Mouse (Mus musculus) neural tube, embryonic 12.5 days (tissue): ENCODE data around the gene Amt. TPM values are rescaled to one million over a fixed set of nuclear protein-coding genes. Genes with fewer than 3 reads are reported as not detected.

ENCODE experiments used
- ATAC-seq: fragments of 200-750 bp; cut with Nextera tagmentation; 2 replicates; pipeline ENCODE4 v1.8.0; 2017; ENCODE audit warnings: low read depth, mild to moderate bottlenecking, moderate TSS enrichment, moderate library complexity; ENCODE audit not compliant: low FRiP score
- H3K27ac ChIP-seq: fragments of 300-500 bp; sonication (generic); 2 replicates; pipeline ENCODE4 v1.5.1; 2016
- H3K27me3 ChIP-seq: fragments of 300-500 bp; sonication (generic); replicated peaks from 2 replicates; pipeline ENCODE4 v1.6.1; 2016; ENCODE audit warnings: mild to moderate bottlenecking
- H3K36me3 ChIP-seq: fragments of 300-500 bp; sonication (generic); 2 replicates; pipeline ENCODE4 v1.6.1; 2016; ENCODE audit warnings: mild to moderate bottlenecking
- H3K4me1 ChIP-seq: fragments of 300-500 bp; sonication (generic); 2 replicates; pipeline ENCODE4 v1.6.1; 2016
- H3K4me2 ChIP-seq: fragments of 300-500 bp; sonication (generic); replicated peaks from 2 replicates; pipeline ENCODE4 v1.6.1; 2016; ENCODE audit warnings: mild to moderate bottlenecking
- H3K4me3 ChIP-seq: fragments of 300-500 bp; sonication (generic); 2 replicates; pipeline ENCODE4 v1.5.1; 2016
- H3K9ac ChIP-seq: fragments of 300-500 bp; sonication (generic); 2 replicates; pipeline ENCODE4 v1.6.1; 2016; ENCODE audit warnings: mild to moderate bottlenecking
- H3K9me3 ChIP-seq: fragments of 300-500 bp; sonication (generic); 2 replicates; pipeline ENCODE4 v1.6.1; 2016; ENCODE audit warnings: mild to moderate bottlenecking
- WGBS: fragments of 180-500 bp; shearing (Covaris S2); methylation state at CpG from one replicate; pipeline ENCODE4 v1.1.7; 2016; 5-methylcytosine and 5-hydroxymethylcytosine counted together
- polyA plus RNA-seq: library from polyadenylated mRNA; unstranded; fragments of >200 nt; fragmentation: Nextera tagmentation; extraction: Ambion mirVana; gene quantifications from 2 replicates; pipeline ENCODE4 v1.2.1, GENCODE M21; 2016

The Amt gene
- 18.9 and 24.8 TPM in 2 replicates for polyA plus RNA-seq

DNA sequence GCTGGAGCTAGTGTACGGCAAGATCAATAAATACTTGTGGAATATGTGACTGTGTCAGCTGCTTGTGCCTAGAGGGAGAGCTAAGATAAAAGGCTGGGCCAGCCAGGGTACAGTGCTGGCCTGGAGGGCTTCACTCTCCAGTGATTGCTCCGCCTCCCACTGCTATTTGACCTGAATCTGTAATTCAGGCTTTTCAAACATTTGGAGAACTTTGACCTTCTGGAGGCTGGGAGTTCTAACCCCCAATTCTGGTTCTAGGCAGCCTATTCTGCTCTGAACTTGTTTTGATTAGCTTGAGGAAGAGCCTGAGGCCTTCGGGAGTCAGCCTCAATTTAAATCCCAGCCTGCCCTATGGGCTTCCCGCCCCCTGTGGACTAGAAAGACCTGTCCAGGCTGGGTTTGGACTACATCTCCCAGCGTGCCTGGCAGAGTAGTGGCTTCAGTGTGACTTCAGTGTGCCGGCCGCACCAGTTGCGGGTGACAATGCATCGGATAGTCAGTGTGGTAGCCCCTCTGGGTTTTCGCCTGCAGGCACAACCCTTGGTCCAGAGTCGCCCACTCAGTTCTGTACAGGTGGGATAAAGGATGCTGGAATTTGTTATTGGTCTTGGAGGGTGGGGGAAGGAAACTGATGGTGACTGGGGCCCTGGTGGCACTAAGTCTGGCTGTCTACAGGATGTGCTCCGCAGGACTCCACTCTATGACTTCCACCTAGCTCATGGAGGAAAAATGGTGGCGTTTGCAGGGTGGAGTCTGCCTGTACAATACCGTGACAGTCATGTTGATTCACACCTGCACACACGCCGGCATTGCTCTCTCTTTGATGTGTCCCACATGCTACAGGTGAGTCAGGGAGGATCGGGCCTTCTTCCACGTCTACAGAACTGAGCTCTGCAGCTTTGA lies at the start of gene Amt:
Amt (plus strand) TSS at position 401 of the 903 bp plus-strand sequence.
- peak within 1 kb of the TSS; percentile 26; the same call in 1 of the 2 replicates for H3K9ac ChIP-seq
- H3K36me3 ChIP-seq = peaks cover 44% of the 10 kb centered on the region
- H3K27me3 ChIP-seq = no peaks in the 10 kb centered on the region
- peak within 1 kb of the TSS; percentile 56 for H3K4me2 ChIP-seq
- peaks cover 14% of the 10 kb centered on the region for H3K4me1 ChIP-seq
- no peak within 1 kb of the TSS for H3K27ac ChIP-seq
- WGBS = 18% methylated on average over 18 of the region's 18 CpGs
- ATAC-seq = peak; percentile 73
- H3K9me3 ChIP-seq = no peaks in the 10 kb centered on the region
- H3K4me3 ChIP-seq = peak within 1 kb of the TSS; percentile 27

GRCm38 (mm10) chr9:108248957-108249356 lies 47.7 kb upstream of the Amt start:
- Histone ChIP-seq H3K9ac (no peak overlapping the region), H3K27me3 (no peaks in the 10 kb centered on the region), H3K36me3 (peaks cover 40% of the 10 kb centered on the region), H3K9me3 (no peaks in the 10 kb centered on the region), H3K4me1 (no peaks in the 10 kb centered on the region), H3K4me2 (no peak overlapping the region), H3K27ac (no peak overlapping the region), H3K4me3 (no peak overlapping the region)
- 44% methylated on average over 5 of the region's 5 CpGs for WGBS
- no peak for ATAC-seq

- Histone ChIP-seq H3K4me3 (no peak overlapping the region), H3K9me3 (no peaks in the 10 kb centered on the region), H3K4me1 (no peaks in the 10 kb centered on the region), H3K4me2 (no peak overlapping the region), H3K36me3 (peaks cover 29% of the 10 kb centered on the region), H3K27ac (no peak overlapping the region), H3K27me3 (no peaks in the 10 kb centered on the region), H3K9ac (no peak overlapping the region)
- no peak for ATAC-seq
- 95% methylated on average over 6 of the region's 6 CpGs for WGBS
These were observed 44.8 kb upstream of the Amt start for GRCm38 (mm10) chr9:108251877-108252276.

GRCm38 (mm10) chr9:108252766-108253165 lies 43.9 kb upstream of the Amt start:
- Histone ChIP-seq H3K27ac (no peak overlapping the region), H3K27me3 (no peaks in the 10 kb centered on the region), H3K9me3 (no peaks in the 10 kb centered on the region), H3K4me3 (no peak overlapping the region), H3K4me2 (no peak overlapping the region), H3K9ac (no peak overlapping the region), H3K36me3 (peaks cover 23% of the 10 kb centered on the region), H3K4me1 (no peaks in the 10 kb centered on the region)
- WGBS = 96% methylated on average over 7 of the region's 7 CpGs
- ATAC-seq = no peak

- H3K4me2 ChIP-seq = no peak overlapping the region
- no peak for ATAC-seq
- H3K4me3 ChIP-seq = no peak overlapping the region
- no peak overlapping the region for H3K27ac ChIP-seq
- H3K27me3 ChIP-seq = no peaks in the 10 kb centered on the region
- no peak overlapping the region for H3K9ac ChIP-seq
- peaks cover 19% of the 10 kb centered on the region for H3K4me1 ChIP-seq
- no peaks in the 10 kb centered on the region for H3K9me3 ChIP-seq
- 91% methylated on average over 4 of the region's 4 CpGs for WGBS
- no peaks in the 10 kb centered on the region; the same call in 1 of the 2 replicates for H3K36me3 ChIP-seq
These were observed 36.1 kb upstream of the Amt start for GRCm38 (mm10) chr9:108260526-108260925.

GRCm38 (mm10) chr9:108261865-108262264 lies 34.8 kb upstream of the Amt start:
- no peak overlapping the region for H3K9ac ChIP-seq
- H3K27me3 ChIP-seq = no peaks in the 10 kb centered on the region
- no peaks in the 10 kb centered on the region; the same call in 1 of the 2 replicates for H3K36me3 ChIP-seq
- H3K4me2 ChIP-seq = peak overlapping the region; percentile 85
- WGBS = 75% methylated on average over 7 of the region's 7 CpGs
- H3K9me3 ChIP-seq = no peaks in the 10 kb centered on the region
- no peak overlapping the region for H3K27ac ChIP-seq
- peaks cover 19% of the 10 kb centered on the region for H3K4me1 ChIP-seq
- ATAC-seq = no peak
- H3K4me3 ChIP-seq = no peak overlapping the region

- Histone ChIP-seq H3K9me3 (no peaks in the 10 kb centered on the region), H3K36me3 (no peaks in the 10 kb centered on the region; the same call in 1 of the 2 replicates), H3K9ac (peak overlapping the region; percentile 94), H3K4me3 (peak overlapping the region; percentile 94), H3K4me1 (peaks cover 19% of the 10 kb centered on the region), H3K27me3 (no peaks in the 10 kb centered on the region), H3K4me2 (peak overlapping the region; percentile 85), H3K27ac (no peak overlapping the region)
- 42% methylated on average over 11 of the region's 11 CpGs for WGBS
- no peak for ATAC-seq
These were observed 34.1 kb upstream of the Amt start for GRCm38 (mm10) chr9:108262494-108263049.

DNA sequence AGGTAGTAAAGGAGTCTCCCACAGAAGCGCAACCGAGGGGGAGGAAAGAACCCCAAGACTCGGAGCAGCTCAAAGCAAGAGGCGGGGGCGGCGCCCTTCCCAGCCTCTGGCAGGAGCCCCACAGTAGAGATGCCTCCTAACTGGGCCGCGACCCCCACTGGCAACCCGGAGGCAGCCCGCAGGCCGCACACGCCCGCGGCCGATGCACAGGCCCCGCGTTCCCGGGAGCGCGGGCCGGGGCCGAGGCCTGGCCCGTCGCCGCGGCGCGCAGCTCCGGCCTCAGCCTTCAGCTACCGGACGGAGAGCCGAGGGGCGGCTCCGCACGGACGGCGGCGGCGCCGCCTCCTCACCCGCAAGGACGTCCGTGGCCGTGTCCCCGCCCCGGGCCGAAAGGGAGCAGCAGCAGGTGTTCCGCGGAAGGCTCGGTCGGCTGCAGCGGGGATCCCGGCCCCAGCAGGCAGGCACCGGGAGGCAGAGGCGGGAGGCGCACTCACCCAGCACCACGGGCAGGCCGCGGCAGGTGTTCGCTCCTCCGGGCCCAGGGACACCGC lies 33.4 kb upstream of the Amt start:
- Histone ChIP-seq H3K4me2 (peak overlapping the region; percentile 85), H3K27me3 (no peaks in the 10 kb centered on the region), H3K4me3 (peak overlapping the region; percentile 94), H3K4me1 (peaks cover 19% of the 10 kb centered on the region), H3K9me3 (no peaks in the 10 kb centered on the region), H3K9ac (peak overlapping the region; percentile 94), H3K36me3 (no peaks in the 10 kb centered on the region), H3K27ac (peak overlapping the region; percentile 81)
- ATAC-seq = peak; percentile 69
- WGBS = under 1% methylated on average over 62 of the region's 62 CpGs

- WGBS = under 1% methylated on average over 71 of the region's 71 CpGs
- Histone ChIP-seq H3K4me1 (peaks cover 19% of the 10 kb centered on the region), H3K9ac (peak within 1 kb of the TSS; percentile 94), H3K27ac (peak within 1 kb of the TSS; percentile 81), H3K27me3 (no peaks in the 10 kb centered on the region), H3K4me2 (peak within 1 kb of the TSS; percentile 85), H3K9me3 (no peaks in the 10 kb centered on the region), H3K36me3 (no peaks in the 10 kb centered on the region), H3K4me3 (peak within 1 kb of the TSS; percentile 94)
- ATAC-seq = peak; percentile 98
These were observed 32.9 kb upstream of the Amt start, which contains the start of gene Dag1 for GRCm38 (mm10) chr9:108263690-108264190. Gene Dag1, minus strand, starts transcription at chr9:108263958.

DNA sequence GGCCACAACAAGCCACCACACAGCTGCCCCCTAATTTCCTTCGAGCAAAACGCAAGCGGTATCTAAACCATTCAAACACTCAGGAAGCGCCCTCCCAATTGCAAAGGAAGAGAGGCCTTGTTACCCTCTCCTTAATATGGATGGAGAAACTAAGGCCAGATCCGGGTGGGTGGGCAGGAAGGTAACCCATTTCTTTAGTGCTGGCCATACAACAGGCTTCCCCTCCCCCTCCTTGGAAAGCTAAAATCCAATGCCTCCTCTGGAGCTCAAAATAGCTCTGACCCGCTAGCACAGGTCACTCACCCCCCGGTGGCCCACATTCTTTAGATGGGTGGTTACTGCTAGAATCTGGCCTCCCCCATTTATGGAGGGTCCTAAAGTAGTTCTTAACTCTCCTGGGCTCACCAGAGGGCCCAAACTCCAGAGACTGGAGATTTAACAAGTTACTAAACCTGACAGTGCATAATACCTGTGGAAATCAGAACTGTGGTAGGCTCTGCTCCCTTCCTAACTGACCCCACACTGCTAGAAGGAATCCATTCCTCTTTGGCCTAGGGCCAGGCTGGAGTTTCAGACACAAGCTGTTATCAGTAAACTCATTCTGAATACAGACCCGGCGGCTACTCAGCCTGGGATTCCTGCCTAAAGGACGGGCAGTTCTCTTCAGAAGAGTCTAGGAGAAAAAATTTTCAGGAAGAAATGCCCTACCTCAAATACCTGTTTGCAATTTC lies 32.3 kb upstream of the Amt start:
- no peak; the same call in none of the 2 replicates for ATAC-seq
- 13% methylated on average over 10 of the region's 10 CpGs for WGBS
- H3K9ac ChIP-seq = peak overlapping the region; percentile 40

DNA sequence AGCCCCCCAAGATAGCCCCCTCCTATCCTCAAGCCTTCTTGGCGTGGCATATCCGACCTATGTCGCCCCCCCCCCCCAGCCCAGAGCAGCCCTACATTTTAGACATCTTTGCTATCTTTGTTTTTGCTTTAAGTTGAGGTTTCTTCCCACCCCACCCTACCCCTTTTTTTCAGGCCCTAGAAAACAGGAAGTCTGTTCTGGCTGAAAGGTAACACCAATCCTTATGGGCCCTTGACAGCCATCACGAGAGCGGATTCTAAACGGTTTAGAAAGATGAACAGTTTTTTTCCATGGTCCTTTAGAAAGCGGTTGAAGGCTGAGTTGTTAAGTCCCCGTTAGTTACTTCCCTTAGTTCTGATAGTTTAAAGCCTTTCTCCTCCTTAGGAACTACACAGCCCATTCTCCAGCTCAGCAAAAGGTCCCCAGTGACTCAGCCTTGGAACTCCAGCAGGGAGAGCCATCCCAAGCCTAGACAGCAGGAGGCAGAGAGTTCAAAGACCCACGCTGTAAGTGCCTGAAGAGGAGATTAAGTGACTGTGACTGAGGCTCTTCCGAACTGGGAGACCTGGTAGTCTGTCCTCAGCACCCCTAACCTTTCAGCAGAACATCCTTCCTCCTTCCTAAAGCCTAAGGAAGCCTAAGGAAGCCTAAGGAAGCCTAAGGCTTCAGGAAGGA lies 30.3 kb upstream of the Amt start:
- Histone ChIP-seq H3K4me1 (peaks cover 19% of the 10 kb centered on the region), H3K9me3 (no peaks in the 10 kb centered on the region), H3K36me3 (no peaks in the 10 kb centered on the region), H3K4me2 (no peak overlapping the region), H3K9ac (no peak overlapping the region), H3K4me3 (no peak overlapping the region), H3K27ac (no peak overlapping the region), H3K27me3 (no peaks in the 10 kb centered on the region)
- WGBS = 71% methylated on average over 10 of the region's 10 CpGs
- ATAC-seq = no peak

More for the DNA sequence above, 32.3 kb upstream of the Amt start:
- no peaks in the 10 kb centered on the region for H3K9me3 ChIP-seq
- peak overlapping the region; percentile 85 for H3K4me2 ChIP-seq
- no peaks in the 10 kb centered on the region for H3K36me3 ChIP-seq
- no peak overlapping the region for H3K27ac ChIP-seq
- H3K4me1 ChIP-seq = peaks cover 19% of the 10 kb centered on the region
- peak overlapping the region; percentile 94 for H3K4me3 ChIP-seq
- no peaks in the 10 kb centered on the region for H3K27me3 ChIP-seq
